Mouse (Mus musculus) lung, postnatal 14 days (tissue): ENCODE results near the gene Slc1a5.

ENCODE experiments used
- DNase-seq: peaks from one replicate; pipeline ENCODE4 v3.0.0; 2021

Gene Slc1a5

DNA sequence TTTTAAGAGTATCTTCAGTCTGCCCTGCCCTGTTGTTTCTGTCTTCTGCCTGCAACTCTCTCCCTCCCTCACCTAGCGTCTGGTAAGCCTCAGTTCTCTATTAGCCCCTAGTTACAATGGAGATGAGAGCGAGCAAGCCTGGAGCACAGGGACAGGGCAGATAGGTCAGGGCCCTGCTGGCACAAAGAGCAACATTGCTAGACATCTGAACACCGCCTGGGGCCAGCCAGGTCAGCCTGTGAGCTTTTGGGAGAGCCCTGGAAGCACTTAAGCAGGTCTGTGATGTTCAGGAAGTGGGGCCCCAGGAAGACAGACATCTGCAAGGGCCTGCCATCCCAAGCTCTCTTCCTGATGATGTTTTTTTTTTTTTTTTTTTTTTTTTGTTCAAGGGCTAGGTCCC, 40.0 kb downstream of the Slc1a5 start:
- DNase-seq: no peak

DNA sequence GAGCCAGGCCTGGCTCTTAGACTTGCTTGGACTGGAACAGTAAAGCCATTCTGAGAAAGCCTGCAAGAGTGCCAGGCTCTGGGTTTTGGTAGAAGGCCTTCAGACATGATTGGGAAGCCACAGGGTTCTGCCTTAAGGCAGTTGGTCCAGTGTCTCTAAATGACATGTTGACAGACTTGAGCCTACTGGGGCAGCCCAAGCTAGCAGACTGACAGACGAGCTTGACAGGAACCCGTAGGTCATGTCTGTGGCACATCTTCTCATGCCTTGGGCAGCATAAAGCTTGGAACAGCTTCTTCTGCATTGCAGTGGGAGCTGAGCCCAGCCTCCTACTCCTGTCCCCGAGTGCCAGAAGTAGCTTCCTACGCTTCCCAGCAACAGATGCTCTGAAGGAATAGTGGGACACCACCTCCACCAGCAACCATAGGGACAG, 40.5 kb downstream of the Slc1a5 start:
- no peak for DNase-seq

DNA sequence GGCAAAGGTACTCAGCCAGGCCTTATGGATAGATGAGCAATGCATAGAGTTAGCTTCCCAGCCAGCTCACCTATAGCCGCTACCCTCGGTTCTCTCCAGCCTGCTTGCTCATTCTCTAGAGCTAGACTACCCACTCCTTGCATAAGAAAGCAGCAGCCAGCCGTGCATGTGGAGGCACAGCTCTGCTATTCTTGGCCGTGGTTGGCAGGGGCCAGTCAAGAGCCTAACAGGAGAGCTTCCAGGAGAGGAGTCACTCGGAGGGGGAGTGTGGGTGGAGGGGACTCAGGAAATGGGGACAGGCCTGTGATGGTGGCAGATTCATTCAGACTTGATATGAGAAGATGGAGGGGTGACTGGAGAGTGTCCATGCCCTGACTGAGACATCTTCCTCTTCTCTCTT, 42.6 kb downstream of the Slc1a5 start:
- no peak for DNase-seq

DNA sequence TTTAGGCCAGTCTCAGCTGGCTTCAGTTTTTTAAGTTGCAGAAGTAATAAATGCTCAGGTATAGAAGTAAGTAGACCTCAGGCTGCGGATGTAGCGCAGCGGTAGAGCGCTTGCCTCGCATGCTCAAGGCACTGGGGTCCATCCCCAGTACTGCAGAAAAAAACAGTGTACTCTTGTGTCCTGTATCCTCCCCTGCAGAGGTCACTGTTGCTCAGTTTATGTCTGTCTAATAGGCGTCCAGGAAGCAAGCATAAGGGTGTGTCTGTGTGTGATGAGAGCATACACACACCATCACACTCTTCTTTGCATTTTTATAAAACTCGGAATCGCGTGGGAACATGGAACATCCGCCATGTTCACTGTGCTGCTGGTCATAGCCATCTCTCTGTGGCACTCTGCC, 44.6 kb downstream of the Slc1a5 start:
- DNase-seq: peak; percentile 60

DNA sequence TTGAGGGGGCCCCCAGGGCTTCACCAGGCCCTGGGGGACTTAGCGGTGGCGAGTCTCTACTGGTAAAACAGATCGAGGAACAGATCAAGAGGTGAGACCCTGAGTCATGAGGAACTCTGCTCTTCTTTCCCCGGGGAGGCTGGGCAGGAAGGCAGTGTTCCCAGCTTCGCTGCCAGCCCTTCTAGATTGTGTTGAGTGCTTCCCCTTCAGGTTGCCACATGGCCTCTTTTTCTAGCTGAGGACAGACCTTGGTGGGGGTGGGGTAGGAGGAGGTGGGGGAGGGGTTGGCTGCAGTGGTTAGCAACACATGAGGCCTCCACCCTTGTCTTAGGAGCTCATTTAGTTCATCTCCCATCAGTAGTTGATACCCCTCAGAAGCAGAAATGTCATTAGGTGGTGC, 45.4 kb downstream of the Slc1a5 start:
- DNase-seq: no peak

DNA sequence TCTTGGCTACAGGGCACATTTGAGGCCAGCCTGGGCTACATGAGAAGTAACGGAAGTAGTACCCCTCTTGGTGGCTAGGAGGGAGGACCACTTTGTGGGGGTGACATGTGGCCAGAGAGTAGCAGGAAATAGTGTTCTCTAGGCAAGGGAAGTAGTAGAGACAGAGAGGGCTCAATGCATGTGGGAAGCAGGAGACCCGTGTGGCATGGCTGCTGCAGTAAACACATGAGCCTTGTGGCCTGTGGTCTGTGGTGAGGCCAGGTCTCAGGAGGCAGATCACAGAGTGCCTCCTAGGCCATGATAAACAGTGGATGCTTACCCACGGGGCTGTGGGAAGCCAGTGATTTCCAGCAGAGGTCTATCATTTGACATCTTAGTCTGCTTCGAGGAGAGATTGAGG, 46.1 kb downstream of the Slc1a5 start:
- no peak for DNase-seq

DNA sequence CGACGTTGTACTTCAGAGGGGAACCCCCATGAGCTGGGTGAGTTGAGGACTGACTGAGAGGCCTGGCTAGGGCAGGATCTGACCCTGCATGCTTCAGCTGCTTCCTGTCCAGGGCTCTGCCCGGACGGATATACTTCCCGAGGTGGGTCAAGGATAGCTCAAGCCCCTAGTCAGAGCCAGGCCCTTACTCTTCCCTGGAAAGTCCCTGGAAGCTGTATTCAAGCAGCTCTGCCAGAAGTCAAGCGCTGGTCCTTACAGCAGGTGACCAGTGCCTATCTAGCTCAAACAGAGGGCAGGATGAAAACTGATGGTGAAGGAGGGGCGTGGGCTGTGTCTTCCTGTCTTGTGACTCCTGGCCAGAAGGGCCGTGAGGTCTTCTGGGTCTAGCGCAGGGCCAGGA, 49.3 kb downstream of the Slc1a5 start:
- DNase-seq: no peak

DNA sequence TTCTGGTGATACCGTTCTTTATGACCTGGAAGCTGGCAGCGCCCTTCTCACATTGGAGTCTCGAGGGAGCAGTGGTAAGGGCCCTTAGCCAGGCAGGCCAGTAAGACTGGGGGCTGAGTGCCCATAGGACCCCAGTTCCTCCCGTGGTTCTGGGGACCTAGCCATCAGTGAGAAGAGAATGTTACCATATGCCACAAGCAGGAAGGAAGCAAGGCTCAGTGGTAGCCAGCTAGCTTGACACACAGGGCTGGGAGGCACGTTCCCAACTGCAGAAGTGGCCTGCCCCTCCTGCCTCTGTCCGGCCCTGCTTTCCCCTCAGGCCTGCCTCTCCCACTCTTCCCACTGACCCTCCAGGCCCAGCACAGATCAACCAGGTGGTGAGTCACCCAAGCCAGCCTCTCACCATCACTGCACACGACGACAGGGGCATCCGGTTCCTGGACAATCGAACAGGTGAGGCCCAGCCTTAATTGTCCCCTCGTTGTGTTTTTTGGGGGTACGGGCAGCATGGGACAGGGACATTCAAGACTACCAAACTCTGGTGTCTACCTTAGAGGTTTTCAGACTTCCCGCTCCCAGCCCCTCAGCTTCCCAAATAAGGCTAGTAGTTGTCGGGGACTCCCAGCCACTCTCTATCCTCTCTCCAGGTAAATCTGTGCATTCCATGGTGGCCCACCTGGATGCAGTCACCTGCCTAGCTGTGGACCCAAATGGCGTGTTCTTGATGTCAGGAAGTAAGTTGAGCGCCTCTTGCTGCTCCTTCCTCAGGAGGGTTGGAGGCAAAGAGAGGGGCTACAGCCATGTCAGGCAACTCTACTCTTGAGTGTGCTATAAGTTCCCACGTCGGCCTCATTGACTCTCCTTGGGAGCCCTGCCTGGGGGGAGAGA, 57.0 kb downstream of the Slc1a5 start:
- DNase-seq: no peak

DNA sequence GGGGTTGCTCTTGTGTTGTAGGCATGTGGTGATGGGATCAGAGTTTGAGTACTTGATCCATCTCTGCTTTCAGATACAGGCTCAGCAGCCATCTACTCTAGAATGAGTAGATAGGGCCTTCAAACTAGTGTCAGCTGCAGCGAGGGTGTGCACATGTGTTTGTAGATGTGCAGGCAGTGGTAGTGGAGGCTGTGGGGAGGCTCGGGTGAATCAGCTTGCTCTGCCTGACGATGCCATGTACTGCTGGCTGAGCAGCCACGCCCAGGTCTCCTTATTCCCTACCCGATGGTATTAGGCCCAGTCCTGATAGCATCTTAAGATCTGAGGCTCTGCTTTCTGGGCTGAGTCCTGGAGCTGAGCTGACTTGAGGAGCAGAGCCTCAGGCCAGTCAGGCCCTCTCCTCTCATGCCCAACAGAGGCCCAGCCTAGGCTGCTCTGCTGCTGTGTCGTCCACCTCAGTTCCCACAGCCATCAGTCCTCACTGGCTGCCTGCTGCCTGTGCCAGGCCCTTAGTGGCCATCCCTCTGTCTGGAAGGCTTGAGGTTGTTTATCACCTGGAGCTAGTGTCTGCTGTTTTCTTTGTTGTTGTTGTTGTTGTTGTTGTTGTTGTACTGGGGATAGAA, 57.8 kb downstream of the Slc1a5 start:
- DNase-seq: no peak

DNA sequence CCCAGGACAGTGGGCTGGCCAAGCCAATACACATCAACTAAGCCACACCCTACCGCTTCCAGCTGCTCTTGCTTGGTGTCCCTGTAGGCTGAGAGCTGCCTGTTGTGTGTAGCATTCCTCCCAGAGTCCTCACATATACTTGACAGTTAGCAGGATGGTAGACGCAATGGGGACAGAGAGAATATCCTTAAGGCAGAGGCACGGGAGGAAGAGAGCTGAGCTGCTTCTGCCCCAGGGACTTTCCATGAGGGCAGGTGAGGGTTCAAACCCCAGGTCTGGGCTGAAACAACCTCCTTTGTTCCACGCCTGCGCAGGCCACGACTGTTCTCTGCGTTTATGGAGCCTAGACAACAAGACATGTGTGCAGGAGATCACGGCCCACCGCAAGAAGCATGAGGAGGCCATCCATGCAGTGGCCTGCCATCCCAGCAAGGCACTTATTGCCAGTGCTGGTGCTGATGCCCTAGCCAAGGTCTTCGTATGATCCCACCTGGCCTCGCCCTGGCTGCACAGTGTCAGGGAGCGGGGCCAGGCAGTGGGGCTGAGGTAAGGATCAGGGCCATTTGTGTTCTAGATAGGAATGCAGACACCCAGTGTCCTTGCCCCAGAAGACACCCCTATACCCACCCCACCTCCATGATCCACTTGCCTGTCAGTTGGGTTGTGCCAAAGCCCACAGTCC, 58.4 kb downstream of the Slc1a5 start:
- no peak for DNase-seq

DNA sequence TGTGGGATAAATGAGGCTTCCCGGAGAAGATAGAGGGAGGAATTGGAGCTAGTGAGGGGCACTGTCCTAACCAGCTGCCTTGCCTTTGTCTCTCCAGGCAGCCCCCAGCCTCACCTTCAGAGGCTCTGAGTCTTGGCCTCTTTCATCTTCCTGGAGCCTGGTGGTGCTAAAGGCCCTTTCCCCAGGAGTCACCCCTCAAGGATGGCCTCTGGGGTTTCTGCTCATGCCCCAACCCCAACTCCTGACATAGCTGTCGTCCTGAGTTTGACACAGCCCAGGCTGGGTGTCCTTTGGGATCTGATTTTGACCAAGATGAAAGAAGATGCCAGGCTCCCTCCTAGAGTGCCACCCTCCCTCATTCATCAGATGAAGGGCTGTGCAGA, 59.0 kb downstream of the Slc1a5 start:
- no peak for DNase-seq

DNA sequence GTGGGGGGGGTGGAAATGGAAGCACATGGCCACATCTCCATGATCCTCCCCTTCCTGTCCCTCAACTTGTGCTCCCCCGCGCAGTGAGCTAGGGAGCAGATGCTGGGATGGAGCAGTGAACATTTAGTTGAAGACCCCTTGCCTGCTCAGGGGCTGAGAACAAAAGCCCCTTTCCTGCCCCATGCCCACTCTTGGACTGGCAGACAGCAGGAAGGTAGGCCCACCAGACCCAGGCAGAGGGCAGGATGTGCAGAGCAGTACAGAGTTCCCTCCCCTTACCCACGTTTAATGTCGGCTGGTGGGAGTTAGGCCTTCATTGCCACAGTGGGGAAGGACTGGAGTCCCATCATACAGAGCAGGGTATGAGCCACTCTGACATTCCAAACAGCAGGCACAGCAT, 59.9 kb downstream of the Slc1a5 start:
- DNase-seq: no peak

DNA sequence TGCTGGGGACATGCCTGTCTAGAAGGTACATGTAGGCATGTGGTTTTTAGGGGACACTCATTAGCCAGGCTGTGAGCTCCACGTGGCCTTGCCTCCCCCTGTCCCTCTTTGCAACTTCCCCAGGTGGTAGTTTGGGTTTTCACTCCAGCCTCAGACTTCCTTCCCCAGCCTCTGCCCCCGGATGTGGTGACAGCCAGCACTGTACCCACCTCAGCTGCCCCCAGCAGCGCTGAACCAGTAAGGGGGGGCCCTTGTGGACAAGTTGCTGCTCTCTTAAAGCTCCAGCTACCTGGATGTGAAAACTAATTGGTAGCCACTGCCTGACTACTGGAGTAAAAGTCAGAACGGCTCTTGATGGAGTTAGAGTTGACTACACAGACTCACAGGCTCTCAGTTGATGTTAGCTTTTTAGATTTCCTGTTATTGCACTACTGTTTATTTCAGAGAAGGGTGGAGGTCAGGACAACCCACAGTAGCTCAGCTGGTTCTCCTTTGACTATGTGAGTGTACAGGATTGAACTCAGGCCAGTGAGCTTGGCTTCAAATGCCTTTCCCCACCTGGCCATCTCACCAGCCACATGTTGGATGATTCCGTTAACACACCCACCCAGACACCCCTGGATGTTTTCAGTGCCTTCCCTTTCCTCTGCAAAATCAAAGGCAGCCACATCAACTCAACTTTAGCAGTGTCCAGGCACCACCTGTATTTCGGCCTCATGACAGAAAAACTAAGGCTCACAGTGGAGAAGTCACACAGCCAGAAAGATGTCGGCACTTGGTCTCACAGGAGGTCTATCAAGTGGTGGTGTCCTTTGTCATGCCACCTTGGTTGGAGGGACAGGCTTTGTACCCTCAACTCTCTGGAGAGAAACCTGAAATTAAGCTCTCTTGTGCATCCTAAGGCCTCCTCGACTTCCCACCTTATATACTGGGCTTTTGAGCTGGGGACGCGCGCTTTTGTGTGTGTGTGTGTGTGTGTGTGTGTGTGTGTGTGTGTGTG, 60.7 kb downstream of the Slc1a5 start:
- DNase-seq: peak; percentile 36

DNA sequence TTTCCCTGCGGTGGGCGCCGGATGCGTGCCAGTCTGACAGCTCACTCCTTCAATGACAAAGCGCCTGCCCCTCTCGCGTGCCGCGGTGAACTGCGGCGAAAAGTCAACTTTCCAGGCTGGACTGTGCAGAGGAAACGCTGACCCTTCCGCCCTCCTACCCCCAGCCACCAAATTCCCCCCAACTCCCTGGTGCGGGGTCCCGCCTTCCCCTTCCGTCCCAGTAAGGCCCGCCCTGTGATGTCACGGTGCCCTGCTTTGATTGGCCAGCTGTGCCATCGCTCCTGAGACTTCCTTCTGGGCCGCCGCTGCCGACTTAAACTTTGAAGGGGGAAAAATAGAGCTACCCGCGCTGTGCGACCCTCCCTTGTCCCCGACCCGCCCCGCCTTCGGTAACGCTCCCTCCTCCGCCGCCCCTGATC, 61.5 kb downstream of the Slc1a5 start, which contains the start of gene Prkd2:
Gene Prkd2 (plus strand): TSS at position 258 of the 419 bp plus-strand sequence.
- DNase-seq: peak; percentile 95

DNA sequence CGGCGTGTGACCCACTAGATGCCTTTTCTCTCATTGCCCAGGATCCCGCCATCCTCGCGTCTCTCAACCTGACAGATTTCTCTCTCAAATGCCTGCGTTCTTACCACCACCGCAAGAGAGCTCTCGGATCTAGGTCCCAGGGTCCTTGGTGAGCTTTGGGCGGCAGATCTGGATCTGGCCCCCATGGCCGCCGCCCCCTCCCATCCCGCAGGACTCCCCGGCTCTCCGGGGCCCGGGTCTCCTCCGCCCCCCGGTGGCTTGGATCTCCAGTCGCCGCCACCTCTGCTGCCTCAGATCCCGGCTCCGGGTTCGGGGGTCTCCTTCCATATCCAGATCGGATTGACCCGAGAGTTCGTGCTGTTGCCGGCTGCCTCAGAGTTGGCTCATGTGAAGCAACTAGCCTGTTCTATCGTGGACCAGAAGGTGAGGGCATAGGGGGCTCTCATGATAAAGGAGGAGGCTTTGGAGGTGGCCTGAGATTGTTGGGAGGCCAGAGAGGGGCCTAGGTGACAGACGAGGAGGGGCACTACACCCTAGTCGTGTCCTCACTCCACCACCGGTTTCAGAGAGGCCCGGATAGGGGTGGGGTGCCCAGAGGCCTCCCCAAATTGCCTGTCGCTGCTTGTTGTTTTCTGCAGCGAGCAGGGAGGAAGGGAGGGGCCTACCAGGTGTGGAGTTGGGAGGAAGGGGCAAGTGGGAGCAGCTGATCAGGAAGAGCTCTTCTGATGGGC, 62.5 kb downstream of the Slc1a5 start:
- DNase-seq: peak; percentile 41

DNA sequence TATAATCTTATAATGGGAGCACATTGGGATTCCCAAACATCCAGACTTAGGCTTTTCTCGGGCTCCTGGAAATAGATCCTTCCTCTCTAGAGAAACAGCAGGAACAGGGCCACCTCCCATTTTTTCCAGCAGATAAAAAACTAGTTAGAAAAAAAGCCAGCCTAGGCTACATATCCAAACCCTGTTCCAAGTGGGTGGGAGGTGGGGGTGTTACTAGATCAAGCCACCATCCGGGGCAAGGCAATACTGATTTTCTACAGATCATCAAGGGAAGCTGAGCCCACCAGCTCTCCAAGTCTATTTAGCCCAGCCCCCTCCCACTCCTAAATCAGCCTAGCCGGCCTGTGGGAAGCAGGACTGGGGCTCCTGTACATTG, 63.5 kb downstream of the Slc1a5 start:
- no peak for DNase-seq

DNA sequence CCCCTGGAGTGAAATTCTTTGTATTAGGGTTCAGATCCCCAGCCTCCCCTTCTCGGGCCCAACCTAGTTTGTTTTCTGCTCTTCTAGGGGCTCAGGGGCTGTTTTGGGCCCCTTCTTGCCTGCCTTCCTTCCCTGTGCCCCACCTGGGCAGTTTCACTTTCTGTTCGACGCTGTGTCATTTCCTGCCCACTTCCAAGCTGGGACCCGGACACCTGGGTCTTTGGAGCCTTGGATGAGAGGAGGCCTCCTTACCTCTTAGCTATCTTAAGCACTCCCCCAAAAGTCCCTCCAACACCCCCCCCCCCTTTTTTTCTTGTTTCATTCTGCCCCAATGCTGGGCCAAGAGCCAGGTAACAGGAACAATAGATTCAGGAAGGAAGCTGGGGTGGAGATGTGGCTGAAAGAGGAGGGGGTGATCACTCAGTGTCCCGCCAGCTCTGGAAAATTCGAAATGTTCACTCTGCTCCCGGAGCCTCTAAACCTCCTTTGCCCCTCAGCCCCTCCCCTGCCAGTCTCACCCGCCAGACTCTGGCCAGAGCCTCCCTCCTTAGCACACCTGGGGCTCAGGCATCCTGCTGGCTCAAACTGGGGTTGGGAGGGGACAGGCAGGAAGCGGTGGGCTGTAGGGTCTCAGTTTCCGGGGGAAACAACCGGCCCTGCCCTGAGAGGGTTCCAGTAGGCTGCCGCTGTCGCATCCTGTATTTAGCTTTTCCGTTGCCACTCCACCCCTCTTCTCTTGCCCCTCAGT, 64.1 kb downstream of the Slc1a5 start:
- DNase-seq: peak; percentile 59

DNA sequence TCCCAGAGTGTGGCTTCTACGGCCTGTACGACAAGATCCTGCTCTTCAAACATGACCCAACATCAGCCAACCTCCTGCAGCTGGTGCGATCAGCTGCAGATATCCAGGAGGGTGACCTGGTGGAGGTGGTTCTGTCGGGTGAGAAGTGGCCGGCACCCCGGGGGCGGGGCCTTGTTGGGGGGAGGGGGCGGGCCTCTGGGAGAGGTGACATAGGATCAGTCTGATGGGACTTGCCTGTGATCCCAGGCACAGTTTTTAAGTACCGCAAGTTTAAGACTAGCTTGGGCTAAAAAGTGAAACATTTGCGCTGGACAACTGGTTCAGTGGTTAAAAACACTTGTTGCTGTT, 64.7 kb downstream of the Slc1a5 start:
- DNase-seq: no peak

DNA sequence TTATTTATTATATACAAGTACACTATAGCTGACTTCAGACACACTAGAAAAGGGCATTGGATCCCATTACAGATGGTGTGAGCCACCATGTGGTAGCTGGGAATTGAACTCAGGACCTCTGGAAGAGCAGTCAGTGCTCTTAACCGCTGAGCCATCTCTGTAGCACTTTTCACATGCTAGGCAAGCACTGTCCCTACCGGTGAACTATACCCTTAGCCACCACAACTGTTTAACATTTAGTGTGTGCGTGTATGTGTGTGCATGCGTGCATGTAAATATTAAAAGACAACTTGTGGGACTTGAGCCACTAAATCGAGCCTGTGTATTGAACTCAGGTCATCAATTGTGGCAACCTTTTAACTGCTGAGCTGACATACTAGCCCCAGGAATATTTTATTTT, 65.6 kb downstream of the Slc1a5 start:
- no peak for DNase-seq

DNA sequence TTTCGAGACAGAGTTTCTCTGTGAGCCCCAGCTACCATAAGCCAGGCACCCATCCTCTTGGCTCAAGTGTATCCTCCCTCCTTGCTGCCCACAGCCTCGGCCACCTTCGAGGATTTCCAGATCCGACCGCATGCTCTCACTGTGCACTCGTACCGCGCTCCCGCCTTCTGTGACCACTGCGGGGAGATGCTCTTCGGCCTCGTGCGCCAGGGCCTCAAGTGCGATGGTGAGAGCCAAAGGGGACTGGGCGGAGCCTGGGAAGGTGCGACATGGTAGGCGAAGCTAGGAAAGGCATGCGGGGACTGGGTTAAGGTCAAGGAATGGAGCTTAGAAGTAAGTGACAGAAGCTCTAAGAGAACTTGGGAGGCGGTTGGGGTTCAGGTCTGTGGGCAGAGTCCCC, 66.4 kb downstream of the Slc1a5 start:
- no peak for DNase-seq
